Mouse (Mus musculus): ENCODE measurements around the gene Il31.
A peak's percentile ranks its signal among the peaks of the same experiment; 100 is the strongest.
"Not testable (repeated sequence)": the region's sequence is repeated elsewhere in the genome, so short reads cannot be mapped to it uniquely, and the experiment has no call there.

The Il31 gene

DNA sequence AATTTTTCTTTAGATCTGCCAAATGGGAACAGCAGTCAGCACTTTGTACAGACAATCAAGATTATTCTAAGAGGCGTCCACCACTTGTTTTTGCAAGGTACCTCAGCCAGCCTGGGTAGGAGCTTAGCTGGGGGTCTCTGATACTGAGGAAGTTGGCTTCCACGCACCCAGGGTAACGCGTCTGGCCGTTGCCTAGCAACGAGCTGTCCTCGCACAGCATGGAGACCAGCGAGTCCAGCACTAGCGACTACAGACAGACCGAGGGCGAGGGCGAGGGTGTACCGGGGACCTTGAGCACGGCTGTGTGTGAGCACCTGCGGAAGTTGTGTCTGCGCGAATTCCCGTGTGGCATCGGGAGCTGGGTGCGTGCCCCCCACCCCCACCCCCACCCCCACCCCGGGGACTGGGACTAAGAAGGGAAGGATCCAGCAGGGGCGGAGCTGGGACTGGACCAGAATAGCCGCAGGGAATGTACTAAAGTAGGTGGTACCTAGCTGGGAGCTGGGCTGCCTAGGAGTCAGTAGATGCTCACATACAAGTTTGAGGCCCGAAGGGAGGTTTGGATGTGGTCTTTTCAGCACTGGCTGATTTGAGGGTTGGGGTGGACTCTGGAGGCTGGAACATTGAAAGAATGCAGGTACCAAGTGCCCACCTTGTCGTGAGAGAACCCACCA is at the start of gene Il31, which contains the start of gene Lrrc43:
Gene Il31, minus strand, starts transcription at position 378 of the 674 bp plus-strand sequence.
Gene Lrrc43, plus strand, starts transcription at position 194 of the 674 bp plus-strand sequence.
- DNase-seq: no peak

DNA sequence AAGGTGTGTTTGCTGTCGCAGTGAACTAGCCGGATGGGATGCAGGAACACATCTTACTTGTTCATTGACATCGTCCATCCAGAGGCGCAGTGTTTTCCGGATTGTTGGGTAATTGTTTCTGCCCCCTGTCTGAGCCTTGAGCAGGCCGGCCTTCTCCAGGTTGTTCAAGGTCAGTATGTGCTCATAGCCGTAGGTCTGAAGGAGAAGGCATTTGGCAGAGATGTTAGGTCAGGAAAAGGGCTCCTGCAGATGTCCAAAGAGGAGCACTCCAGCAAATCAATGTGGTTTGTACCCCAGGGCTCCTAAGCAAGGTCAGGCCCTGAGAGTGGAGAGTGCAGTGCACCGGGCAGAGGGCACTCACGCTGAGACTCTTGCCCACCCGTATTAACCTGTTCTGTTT is 44.5 kb upstream of the Il31 start:
- peak in 1 of 2 experiments; percentile 2 for DNase-seq

DNA sequence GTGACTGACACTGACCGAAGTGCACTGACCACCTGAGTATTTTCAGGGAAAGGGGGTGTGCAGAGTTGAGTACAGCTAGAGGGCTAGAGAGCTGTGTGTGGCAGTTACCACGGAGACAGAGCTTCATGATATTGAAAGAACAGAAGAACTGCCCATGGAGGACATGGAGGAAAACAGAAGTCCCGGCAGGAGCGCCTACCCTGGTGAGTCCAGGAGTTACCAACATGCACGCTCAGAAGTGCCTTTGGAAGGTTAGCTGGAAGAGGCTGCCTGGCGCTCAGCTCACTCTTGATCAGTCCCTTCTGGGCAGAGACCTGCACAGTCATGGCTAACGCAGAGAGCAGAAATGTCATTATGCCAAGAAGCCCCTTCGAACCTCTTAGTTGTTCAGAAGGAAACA is 40.8 kb upstream of the Il31 start:
- peak in 1 of 2 experiments; percentile 1 for DNase-seq

DNA sequence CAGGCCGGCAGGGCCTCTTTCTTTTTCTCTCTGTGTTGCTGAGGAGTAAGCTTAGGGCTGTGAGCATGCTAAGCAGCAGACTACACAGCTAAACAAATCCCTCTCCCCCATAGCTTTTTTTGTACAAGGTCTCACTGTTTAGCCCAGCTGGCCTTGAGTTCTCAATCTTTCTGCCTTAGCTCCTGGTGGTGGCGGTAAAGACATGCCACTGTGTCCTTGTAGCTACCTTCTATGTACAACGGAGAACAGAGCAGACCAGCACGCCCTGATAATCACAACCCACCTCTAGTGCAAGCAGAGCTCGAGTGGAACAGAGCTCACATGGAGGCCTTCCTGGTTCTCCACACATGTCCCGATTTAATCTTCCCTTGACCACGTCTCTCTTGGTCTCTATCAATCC is 39.4 kb upstream of the Il31 start:
- DNase-seq: peak in 1 of 2 experiments; percentile 2

DNA sequence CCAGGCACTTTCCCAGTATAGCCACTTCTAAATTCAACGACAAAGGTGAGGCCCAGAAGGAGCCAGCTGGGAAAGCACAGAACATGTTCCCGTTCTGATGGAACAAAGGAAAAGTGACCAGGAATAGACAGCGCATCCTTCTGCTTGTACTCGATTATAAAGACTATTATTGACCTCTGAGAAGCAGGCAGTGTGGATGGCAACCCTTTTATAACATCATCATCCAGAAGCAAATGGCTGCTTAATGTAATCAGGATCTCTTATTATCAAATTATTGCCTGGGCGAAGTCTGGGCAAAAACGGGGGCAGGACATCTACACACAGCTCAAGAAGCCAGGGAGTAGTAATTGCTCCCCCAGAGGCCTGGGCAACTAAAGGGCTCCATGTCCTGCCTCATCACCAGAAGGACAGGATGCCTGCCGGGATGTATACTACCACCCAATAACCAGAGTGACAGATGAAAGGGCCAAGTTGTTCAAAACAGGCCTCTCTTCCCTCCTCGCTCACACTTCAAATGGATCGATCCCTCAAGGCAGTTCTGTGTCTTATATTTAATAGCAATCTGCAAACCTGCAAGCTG is 36.7 kb upstream of the Il31 start:
- DNase-seq: no peak

DNA sequence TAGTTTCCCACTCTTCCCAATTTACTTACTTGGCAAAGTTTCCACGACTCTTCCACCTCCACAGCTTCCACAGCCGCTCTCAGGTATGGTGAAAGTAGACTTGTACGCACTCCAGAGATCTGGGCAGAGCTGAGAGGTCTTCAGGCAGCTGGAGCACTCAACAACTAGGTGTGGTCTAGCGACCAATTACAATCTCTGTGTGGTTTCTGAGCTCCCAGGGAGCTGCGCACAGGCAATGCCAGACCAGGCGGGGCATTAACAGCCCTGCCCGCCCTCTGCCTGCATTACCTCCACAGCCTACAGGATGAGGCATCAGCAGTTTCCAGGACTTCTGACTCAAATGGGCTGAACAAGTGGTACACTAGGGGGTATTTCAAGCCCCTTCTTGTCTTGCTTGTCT is 36.0 kb upstream of the Il31 start, which contains the start of gene Gm49027:
Gene Gm49027, minus strand, starts transcription at position 208 of the 400 bp plus-strand sequence.
- DNase-seq: peak; percentile 43 to 55

DNA sequence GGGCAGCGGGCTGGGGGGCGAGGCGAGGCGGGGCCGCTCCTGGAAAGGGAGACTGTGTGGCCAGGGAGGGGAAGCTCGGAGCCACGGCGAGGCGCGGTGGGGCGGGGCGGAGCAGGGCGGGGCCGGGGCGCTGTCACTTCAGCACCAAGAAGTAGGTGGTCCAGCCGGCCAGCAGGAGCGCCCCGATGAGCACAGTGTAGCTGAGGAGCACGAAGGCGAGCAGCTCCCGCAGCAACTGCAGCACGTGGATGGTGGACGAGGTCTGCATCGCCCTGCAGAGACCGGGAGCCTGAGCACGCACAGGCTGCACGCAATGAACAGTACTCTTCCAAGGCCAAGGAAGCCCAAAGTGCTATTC is 35.1 kb upstream of the Il31 start:
- no peak for DNase-seq

DNA sequence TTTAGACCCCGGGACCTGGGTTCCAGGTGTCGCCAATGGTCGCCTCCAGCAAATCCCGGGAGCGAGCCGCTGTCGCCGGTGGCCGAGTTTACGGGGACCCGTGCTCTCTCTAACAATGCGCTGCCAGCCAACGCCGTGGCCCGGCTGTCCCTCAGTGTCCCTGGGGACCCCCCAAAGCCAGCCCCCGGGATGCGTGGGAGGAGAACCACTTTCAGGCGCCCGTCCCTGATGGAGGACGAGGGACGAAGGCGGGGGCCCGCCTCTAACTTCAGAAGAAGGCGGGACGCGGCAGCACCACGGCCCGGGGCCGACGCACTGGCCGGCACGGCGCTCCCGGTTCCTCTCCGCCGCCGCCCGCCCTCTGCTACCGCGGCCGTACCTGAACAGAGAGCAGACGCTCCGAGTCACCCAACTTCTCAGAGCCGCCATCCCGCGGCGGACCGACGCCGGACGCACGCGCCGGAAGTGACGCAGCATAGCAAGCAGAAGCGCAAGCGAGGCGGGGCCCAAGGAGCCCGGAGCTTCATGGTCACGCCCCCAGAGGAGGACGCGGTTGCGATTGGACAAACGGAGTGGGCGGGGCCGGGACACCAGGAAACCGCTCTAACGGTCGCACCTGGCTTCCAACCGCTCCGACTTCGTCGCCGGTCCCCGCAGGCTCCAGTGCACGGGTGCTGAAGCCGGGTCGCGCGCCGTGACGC is 34.6 kb upstream of the Il31 start, which contains the start of gene Diablo:
Gene Diablo, minus strand, starts transcription at position 485 of the 701 bp plus-strand sequence.
- peak; percentile 98 to 99 for DNase-seq

DNA sequence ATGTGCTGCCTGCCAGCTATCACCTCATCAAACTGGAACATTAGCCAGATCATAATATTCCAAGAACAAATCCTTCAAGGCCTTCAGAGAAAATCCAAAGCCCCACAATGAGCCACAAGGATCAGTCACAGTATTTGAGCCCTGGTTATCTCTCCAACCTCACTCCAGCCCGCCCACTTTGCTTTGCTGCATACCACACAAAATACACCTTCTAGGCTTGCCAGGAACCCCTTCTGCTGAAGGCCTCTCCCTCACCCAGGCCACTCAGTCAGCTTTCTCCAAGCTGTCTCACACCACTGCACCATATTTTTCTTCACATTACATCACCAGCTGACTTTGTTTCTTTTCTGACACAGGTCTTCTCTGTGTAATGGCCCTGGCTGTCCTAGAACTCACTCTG is 32.9 kb upstream of the Il31 start:
- DNase-seq: no peak

DNA sequence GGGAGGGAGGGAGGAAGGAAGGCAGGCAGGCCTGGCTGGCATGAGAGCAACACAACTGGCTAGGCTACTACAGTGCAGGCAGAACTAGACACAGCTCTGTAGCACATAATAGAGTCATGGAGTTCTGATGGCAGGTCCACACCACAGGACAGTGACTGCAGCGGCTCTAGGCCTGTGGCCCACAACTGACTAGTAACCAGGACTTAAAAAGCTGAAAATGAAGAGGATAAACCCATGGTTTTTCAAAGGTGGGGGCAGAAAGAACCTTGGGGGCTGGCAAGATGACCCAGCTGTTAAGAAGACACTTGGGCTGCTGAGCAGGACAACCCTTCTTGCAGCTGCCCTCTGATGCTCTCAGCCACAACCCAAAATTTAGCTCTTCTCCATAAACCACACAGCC is 32.3 kb upstream of the Il31 start:
- DNase-seq: no peak

DNA sequence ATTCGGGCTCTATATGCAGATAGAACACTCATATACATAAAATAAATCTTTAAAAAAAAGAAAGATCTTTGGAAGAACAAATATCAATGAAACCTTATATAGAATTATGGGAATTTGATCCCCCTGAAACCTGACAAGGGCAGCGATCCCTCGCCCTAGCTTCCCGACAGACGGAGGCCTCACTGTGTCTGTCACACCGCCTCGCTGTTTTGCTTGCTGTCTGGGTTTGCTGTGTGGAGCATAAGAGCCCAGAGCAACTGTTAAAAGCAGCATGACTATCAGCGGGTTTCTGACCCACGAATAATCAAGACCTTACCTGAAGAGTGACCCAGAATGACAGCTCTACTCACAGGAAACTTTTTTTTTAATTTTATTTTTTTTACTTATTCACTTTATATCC is 31.4 kb upstream of the Il31 start:
- DNase-seq: no peak

DNA sequence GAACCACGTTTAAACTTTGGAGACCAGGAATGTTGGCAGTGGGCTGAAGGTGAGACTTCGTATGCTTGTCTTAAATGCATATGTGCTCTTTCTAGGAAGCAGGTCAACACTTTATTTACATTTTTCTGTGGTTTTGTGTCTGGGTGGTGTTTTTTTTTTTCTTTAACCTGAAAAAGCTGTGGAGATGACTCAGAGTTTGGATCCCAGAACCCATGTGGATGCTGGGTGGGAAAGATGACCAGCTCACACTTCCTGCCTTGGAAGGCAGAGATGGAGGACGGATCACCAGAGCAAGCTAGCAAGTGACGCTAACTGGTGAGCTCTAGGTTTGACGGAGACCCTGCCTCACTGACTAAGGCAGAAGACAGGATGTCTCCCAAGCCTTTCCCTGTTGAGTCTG is 25.6 kb upstream of the Il31 start:
- no peak for DNase-seq

DNA sequence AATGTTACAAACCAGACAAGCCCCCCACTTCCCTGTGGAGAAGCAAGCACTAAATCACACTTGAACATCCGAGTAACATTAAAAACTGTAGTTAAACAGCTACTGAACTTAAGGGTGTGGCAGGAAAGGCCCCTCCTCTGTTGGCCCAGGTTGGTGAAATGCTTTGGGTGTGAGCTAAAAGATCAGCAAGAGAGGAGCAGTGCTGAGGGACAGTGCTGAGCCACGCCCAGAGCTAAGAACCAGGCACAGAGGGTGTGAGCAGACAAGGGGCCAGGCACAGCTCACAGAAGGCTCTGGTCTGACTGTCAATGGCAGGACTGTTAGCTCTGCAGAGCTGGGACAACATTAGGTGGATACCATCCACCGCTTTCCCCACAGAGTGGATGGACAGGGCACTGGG is 22.8 kb upstream of the Il31 start:
- no peak for DNase-seq

DNA sequence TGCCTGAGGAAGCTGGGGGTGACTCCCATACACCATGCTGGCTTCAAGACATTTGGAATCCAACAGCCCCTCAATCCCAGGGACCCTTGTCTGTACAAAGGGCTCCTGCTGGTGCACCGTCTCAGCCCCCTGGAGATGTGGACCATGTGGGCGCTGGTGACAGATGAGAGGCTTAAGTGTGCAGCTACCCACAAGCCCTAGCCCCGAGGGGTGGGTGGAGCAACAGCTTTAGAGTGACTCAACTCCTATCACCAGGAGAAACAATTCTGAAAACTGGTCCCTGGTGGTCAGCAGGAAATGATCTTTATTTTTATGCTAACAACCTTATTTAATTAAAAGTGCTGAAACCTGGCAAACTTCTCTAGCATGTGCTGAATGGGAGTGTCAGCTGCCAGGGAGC is 22.1 kb upstream of the Il31 start:
- not testable (repeated sequence) for DNase-seq

DNA sequence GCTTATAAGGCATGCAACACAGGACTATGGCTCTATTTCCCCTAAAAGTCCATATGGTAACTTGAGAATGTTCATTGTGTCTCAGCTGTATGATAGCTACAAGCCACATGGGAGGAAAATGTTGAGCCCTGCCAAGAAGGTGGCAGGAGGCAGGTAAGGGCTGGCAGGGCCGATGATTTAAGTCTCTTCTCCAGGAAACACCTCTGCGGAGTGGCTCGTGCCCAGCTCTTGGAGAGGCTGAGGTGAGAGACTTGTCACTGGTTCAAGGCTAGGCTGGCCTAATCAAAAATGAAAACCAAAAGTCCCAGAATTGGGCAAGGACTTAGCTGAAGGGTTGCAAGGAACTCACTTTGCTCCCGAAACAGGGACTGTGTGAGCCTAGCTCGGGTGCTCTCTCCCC is 20.9 kb upstream of the Il31 start, which contains the start of gene B3gnt4:
Gene B3gnt4, plus strand, starts transcription at position 301 of the 400 bp plus-strand sequence.
- DNase-seq: no peak

DNA sequence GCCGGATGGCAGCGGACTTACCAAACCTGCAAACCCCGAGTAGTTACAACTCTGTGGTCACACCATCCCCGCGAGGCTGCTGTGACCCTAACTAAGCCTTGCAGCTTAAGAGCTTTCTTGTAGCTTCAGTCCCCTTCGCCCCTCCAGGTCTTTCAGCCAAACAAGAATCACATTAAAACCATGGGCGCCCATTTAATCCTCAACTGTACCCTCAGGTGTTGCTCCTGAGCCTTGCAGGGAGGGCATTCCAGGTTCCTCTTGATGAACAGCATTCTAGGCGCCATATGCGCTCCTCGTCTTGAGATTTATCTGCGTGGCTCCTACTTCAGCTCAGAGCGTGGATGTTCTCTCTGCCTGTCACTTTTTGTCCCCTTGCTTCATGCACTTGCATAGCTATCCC is 19.6 kb upstream of the Il31 start:
- no peak for DNase-seq

DNA sequence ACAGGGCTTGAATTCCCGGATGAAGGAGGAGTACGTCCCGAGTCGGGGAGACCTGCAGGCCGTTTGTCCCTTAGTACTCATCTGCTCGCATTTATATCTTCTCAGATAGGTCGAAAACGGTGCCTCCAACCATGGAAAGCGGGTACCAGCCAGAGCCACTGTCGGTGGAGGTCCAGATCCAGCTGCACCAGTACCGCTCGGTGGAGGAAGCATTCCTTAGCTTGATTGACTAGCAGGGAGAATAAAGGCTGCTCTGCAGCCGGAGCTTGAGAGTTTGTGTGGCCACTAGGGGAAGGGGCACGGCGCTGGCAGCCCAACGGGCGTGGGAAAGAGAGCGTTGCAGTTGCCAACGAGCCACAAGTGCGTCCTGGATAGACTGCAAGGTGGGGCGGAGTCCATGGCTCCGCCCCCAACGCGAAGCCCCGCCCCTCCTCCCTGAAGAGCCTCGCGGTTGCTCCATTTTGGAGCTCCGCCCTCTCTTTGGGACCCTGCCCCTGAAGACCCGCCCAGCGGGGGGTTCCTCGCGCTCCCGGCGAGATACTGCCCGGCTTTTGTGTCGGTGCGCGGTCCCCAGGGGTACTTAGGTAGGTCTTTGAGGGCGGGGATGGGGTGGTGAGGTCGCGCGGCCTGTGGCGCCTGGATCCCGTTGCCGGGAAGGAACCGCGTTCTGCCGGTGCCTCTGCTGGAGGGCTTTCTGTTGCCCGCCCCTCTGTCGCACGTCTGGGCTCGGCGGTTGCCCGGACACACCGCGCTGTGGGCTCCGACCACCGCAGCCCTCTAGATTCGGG is 18.8 kb upstream of the Il31 start:
- peak; percentile 79 to 88 for DNase-seq

DNA sequence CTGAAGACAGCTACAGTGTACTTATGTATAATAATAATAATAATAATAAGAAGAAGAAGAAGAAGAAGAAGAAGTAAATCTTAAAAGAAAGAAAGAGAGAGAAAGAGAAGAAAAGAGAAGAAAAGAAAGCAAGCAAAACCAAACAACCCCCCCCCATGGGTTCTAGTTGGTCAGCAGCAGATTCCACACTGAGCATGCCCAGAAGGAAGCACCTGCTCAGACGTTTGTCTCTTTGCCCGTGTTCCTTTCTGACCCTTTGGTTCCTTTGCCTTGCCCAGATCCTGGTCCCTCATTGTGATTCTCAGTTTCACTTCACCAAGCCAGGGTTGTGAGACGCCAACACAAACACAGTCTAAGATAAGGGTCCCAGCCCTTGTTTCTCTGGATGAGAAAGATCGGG is 12.7 kb upstream of the Il31 start:
- DNase-seq: no peak

DNA sequence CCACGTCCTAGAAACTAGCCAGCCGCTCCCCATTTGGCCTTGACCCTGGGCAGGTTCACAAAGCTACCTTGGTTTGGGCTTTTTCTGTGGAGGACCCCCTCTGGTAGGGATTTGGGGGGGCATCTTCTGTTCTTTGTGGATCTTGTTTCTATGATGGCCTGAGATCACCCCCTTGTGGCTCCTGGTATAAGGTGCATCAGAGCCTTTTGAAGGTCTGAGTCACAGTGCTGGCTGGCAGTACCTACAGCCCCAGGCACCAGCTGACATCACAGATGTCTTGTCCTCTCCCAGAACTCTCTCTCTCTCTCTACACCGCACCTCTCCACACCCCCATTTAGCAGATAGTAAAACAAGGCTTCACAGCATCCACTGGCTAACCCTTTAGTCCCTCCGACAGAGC is 10.4 kb upstream of the Il31 start:
- no peak for DNase-seq

DNA sequence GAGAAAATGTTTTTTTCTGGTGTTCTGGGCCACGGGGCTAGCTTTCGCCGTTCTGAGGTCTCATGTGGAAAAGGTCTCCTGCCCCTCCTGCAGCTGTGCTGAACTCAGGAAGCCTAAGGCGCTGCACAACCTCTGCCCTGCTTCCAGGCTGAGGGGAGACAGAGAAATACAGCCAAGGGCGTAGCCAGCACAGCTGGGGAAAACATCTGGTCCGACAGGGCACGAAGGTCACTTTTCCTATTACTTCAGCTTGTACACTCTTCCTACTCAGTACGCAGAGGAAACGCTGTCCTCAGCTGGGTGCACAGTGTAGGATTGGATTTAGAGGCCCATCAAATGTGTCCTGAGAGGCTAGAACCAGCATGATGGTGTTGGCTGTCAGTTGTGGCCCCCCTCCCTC is 646 bp upstream of the Il31 start:
- DNase-seq: no peak

DNA sequence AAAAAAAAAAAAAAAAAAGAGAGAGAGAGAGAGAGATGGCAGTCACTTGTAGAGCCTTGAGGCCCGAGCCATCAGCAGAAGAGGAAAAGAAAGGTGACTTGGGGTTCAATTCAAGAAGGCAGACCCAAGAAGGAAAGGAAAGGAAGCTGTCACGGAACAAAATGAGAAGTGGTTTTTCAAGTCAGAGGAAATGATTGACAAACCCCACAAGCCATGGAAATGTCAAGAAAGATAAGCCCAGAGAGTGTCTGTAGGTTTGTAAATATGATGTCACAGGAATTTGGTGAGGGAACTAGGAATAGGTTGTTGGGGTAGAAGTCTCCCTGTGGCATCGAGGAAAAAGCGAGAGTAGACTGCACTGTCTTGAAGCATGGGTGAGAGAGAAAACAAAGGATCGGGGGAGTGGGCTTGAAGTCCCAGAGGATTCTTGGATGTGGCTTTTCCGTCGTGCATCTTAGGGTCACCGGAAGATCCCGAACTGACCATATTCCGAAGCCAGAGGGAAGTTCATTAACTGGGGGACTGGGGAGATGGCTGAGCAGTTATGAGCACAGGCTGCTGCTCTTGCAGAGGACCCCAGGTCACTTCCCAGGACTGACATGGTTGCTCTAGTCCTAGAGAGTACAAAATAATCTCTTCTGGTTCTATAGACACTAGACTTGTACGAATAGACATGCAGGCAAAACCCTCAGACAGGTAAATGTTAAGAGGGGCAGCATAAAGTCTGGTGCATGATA is 1.5 kb downstream of the Il31 start:
- DNase-seq: no peak

DNA sequence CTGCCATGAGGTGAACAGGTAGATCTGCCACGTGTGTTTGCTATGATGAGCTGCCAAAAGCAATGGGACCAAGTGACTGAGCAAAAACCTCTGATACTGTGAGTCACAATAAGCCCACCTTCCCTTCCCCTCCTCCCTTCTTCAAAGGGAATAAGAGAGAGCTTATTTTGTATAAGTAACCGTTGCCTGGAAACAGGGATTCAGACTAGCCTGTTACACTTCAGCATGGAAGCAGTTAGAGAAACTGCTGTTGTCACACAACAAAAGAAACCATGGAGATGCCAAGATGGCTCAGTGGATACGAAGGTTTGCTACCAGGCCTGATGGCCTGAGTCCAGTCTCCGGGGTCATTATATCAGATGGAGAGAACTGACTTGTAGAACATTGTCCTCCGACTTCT is 15.5 kb downstream of the Il31 start:
- no peak for DNase-seq

Data from lung, adult 18-20 months (tissue).